Mouse (Mus musculus): ENCODE results near the gene Alox12.

The Alox12 gene

GRCm38 (mm10) chr11:70254931-70255531, at the start of gene Alox12:
TSS of gene Alox12 (minus strand) at chr11:70255353.
- no peak for DNase-seq (ENCODE audit: low read depth in 1 of 2, low spot score in 2 of 2)

- no peak for DNase-seq (ENCODE audit: low read depth in 1 of 2, low spot score in 2 of 2)
Measured at GRCm38 (mm10) chr11:70302293-70302692, 47.1 kb upstream of the Alox12 start.

- DNase-seq (ENCODE audit: low read depth in 1 of 2, low spot score in 2 of 2), result no peak
Measured at GRCm38 (mm10) chr11:70297836-70298454, 42.8 kb upstream of the Alox12 start.

- no peak for DNase-seq (ENCODE audit: low read depth in 1 of 2, low spot score in 2 of 2)
Measured at GRCm38 (mm10) chr11:70297405-70297804, 42.3 kb upstream of the Alox12 start.

GRCm38 (mm10) chr11:70293881-70294280, 38.7 kb upstream of the Alox12 start:
- no peak for DNase-seq (ENCODE audit: low read depth in 1 of 2, low spot score in 2 of 2)

- no peak for DNase-seq (ENCODE audit: low read depth in 1 of 2, low spot score in 2 of 2)
Measured at GRCm38 (mm10) chr11:70291235-70291634, 36.1 kb upstream of the Alox12 start.

GRCm38 (mm10) chr11:70289236-70289635, 34.1 kb upstream of the Alox12 start:
- DNase-seq (ENCODE audit: low read depth in 1 of 2, low spot score in 2 of 2), result peak in 1 of 2 experiments; percentile 31

GRCm38 (mm10) chr11:70288102-70288501, 32.9 kb upstream of the Alox12 start:
- no peak for DNase-seq (ENCODE audit: low read depth in 1 of 2, low spot score in 2 of 2)

- DNase-seq (ENCODE audit: low read depth in 1 of 2, low spot score in 2 of 2), result no peak
Measured at GRCm38 (mm10) chr11:70285686-70286085, 30.5 kb upstream of the Alox12 start.

- no peak for DNase-seq (ENCODE audit: low read depth in 1 of 2, low spot score in 2 of 2)
Measured at GRCm38 (mm10) chr11:70284757-70285156, 29.6 kb upstream of the Alox12 start.

GRCm38 (mm10) chr11:70283666-70284065, 28.5 kb upstream of the Alox12 start:
- DNase-seq (ENCODE audit: low read depth in 1 of 2, low spot score in 2 of 2), result no peak

- peak in 1 of 2 experiments; percentile 9 for DNase-seq (ENCODE audit: low read depth in 1 of 2, low spot score in 2 of 2)
Measured at GRCm38 (mm10) chr11:70280441-70280840, 25.3 kb upstream of the Alox12 start.

GRCm38 (mm10) chr11:70278961-70279360, 23.8 kb upstream of the Alox12 start:
- DNase-seq (ENCODE audit: low read depth in 1 of 2, low spot score in 2 of 2), result no peak

GRCm38 (mm10) chr11:70271641-70272040, 16.5 kb upstream of the Alox12 start:
- DNase-seq (ENCODE audit: low read depth in 1 of 2, low spot score in 2 of 2), result no peak

GRCm38 (mm10) chr11:70266405-70266804, 11.3 kb upstream of the Alox12 start:
- no peak for DNase-seq (ENCODE audit: low read depth in 1 of 2, low spot score in 2 of 2)

GRCm38 (mm10) chr11:70265819-70266218, 10.7 kb upstream of the Alox12 start:
- no peak for DNase-seq (ENCODE audit: low read depth in 1 of 2, low spot score in 2 of 2)

GRCm38 (mm10) chr11:70265252-70265651, 10.1 kb upstream of the Alox12 start:
- DNase-seq (ENCODE audit: low read depth in 1 of 2, low spot score in 2 of 2), result no peak

- DNase-seq (ENCODE audit: low read depth in 1 of 2, low spot score in 2 of 2), result no peak
Measured at GRCm38 (mm10) chr11:70259035-70259434, 3.9 kb upstream of the Alox12 start.

GRCm38 (mm10) chr11:70254337-70254736, 816 bp downstream of the Alox12 start:
- no peak for DNase-seq (ENCODE audit: low read depth in 1 of 2, low spot score in 2 of 2)

- no peak for DNase-seq (ENCODE audit: low read depth in 1 of 2, low spot score in 2 of 2)
Measured at GRCm38 (mm10) chr11:70251853-70252252, 3.3 kb downstream of the Alox12 start.

GRCm38 (mm10) chr11:70250150-70250549, 5.0 kb downstream of the Alox12 start:
- no peak for DNase-seq (ENCODE audit: low read depth in 1 of 2, low spot score in 2 of 2)

- peak in 1 of 2 experiments; percentile 60 for DNase-seq (ENCODE audit: low read depth in 1 of 2, low spot score in 2 of 2)
Measured at GRCm38 (mm10) chr11:70247136-70247845, 7.9 kb downstream of the Alox12 start.
